Comparison of ENCODE assay signal across 26 mouse cellular contexts in genomic region chr8:45117588-45117987, GRCm38 (mm10). TPM values are rescaled to one million over a fixed set of nuclear protein-coding genes. Genes with fewer than 3 reads are reported as not detected.
"Had no signal": no experiment of that assay in that cellular context is flagged by ENCODE, and none has a peak within 500 bp of the region (broad histone marks: within the 10 kb centered on the region; RNA-seq: fewer than 3 reads in every experiment).

No protein-coding gene starts in this region.

- H3K36me3 ChIP-seq: liver, embryonic 15.5 days; lung, embryonic 15.5 days; midbrain, embryonic 13.5 days; midbrain, embryonic 15.5 days; neural tube, embryonic 13.5 days; neural tube, embryonic 15.5 days had no signal

- H3K4me2 ChIP-seq: liver, embryonic 15.5 days; lung, embryonic 15.5 days; midbrain, embryonic 11.5 days; midbrain, embryonic 13.5 days; midbrain, embryonic 15.5 days; neural tube, embryonic 13.5 days; neural tube, embryonic 15.5 days had no signal

- H3K4me3 ChIP-seq: liver, embryonic 15.5 days; lung, embryonic 15.5 days; megakaryocyte, embryonic 14.5 days; midbrain, embryonic 13.5 days; midbrain, embryonic 15.5 days; myocyte; neural tube, embryonic 13.5 days; neural tube, embryonic 15.5 days had no signal

- H3K27me3 ChIP-seq: liver, embryonic 15.5 days; lung, embryonic 15.5 days; megakaryocyte, embryonic 14.5 days; midbrain, embryonic 13.5 days; midbrain, embryonic 15.5 days; neural tube, embryonic 13.5 days; neural tube, embryonic 15.5 days had no signal

- DNase-seq: liver, postnatal 0 days; lung, adult 2 months; lung, postnatal 14 days; lung, postnatal 36 days; retina, postnatal 1 day; right cerebral cortex, postnatal 25 days; right cerebral cortex, postnatal 4 days; spleen, adult 18-20 months; thymus, adult 18-20 months; thymus, postnatal 14 days; thymus, postnatal 36 days had no signal

- H3K4me1 ChIP-seq: liver, embryonic 15.5 days; lung, embryonic 15.5 days; megakaryocyte, embryonic 14.5 days; midbrain, embryonic 13.5 days; midbrain, embryonic 15.5 days; neural tube, embryonic 13.5 days; neural tube, embryonic 15.5 days had no signal

- H3K9ac ChIP-seq: liver, embryonic 15.5 days; liver, postnatal 0 days; lung, embryonic 15.5 days; midbrain, embryonic 13.5 days; midbrain, embryonic 15.5 days; neural tube, embryonic 13.5 days; neural tube, embryonic 15.5 days had no signal

- H3K27ac ChIP-seq: liver, embryonic 15.5 days; lung, embryonic 15.5 days; macrophage; midbrain, embryonic 13.5 days; midbrain, embryonic 15.5 days; neural tube, embryonic 13.5 days; neural tube, embryonic 15.5 days had no signal

- ATAC-seq: liver, postnatal 0 days; lung, postnatal 0 days; midbrain, embryonic 13.5 days; midbrain, embryonic 15.5 days had no signal

- H3K9me3 ChIP-seq: liver, embryonic 15.5 days; lung, embryonic 15.5 days; midbrain, embryonic 13.5 days; midbrain, embryonic 15.5 days; neural tube, embryonic 13.5 days; neural tube, embryonic 15.5 days had no signal

RNA-seq across cellular contexts. Expression of gene Mtnr1a, which starts 48.7 kb away (rescaled TPM):
- total RNA-seq: megakaryocyte progenitor cell, adult 5-6 weeks had no signal
- polyA plus RNA-seq: liver, embryonic 15.5 days; lung, adult 2 months; lung, postnatal 0 days; macrophage; myocyte; small intestine, adult 2 months; stomach, embryonic 14.5 days; thymus, postnatal 0 days had no signal
